Mouse (Mus musculus) gastrocnemius, adult 18-20 months (tissue): ENCODE measurements around the gene Ces1c. TPM values are rescaled to one million over a fixed set of nuclear protein-coding genes. Genes with fewer than 3 reads are reported as not detected.

ENCODE experiments used
- total RNA-seq, 2 experiments: library from RNA; stranded (reverse); gene quantifications; 2 replicates each; pipeline ENCODE4 v1.2.3; 2021

Ces1c gene
- total RNA-seq, 2 experiments from 2014 or later = 0.76 TPM; not detected in 1

Other genes starting within 250 kb of the Ces1c start
- gene Capns2, start 229.9 kb downstream of the Ces1c start, total RNA-seq = not detected
- gene Slc6a2, start 171.2 kb downstream of the Ces1c start, total RNA-seq = under 1 TPM; 0.34 to 0.52 TPM
- gene Ces1a, start 83.1 kb downstream of the Ces1c start, total RNA-seq = not detected
- gene Ces1b, start 51.3 kb downstream of the Ces1c start, total RNA-seq = under 1 TPM in 1 of 2 experiments, not detected in 1; 0.12 TPM
- 100 to 1,000 TPM in 1 of 2 experiments, 10 to 100 TPM in 1; 79.6 to 130 TPM for gene Ces1d, start 66.6 kb upstream of the Ces1c start, total RNA-seq
- under 1 TPM; 0.80 to 0.83 TPM for gene Ces1e, start 98.3 kb upstream of the Ces1c start, total RNA-seq
- under 1 TPM; 0.39 to 0.57 TPM for gene Ces1f, start 148.5 kb upstream of the Ces1c start, total RNA-seq
- not detected for gene Ces1g, start 206.0 kb upstream of the Ces1c start, total RNA-seq
- not detected for gene Ces1h, start 248.4 kb upstream of the Ces1c start, total RNA-seq